Mouse (Mus musculus) C2C12 (cell line): Measurements from ENCODE around the gene Lrrc8d.

Experiments used
- CEBPB ChIP-seq: IDR thresholded peaks from one replicate; pipeline ENCODE4 v1.6.1; 2011; ENCODE audit warnings: low read depth, mild to moderate bottlenecking, control low read depth, moderate library complexity
- CTCF ChIP-seq: IDR thresholded peaks from one replicate; pipeline ENCODE4 v1.5.1; 2011; ENCODE audit not compliant: control insufficient read depth, insufficient read depth, insufficient read length
- FOSL1 ChIP-seq: IDR thresholded peaks from one replicate; pipeline ENCODE4 v1.8.0; 2011; ENCODE audit warnings: mild to moderate bottlenecking, low read length; ENCODE audit not compliant: poor library complexity, insufficient read depth, severe bottlenecking
- MAX ChIP-seq: IDR thresholded peaks from one replicate; pipeline ENCODE4 v1.6.1; 2011; ENCODE audit warnings: mild to moderate bottlenecking, control low read depth
- MYOD1 ChIP-seq: IDR thresholded peaks from one replicate; pipeline ENCODE4 v1.6.1; 2011; ENCODE audit warnings: low read depth; ENCODE audit not compliant: control insufficient read depth, insufficient read length
- MYOG ChIP-seq: IDR thresholded peaks from one replicate; pipeline ENCODE4 v1.6.1; 2011; ENCODE audit not compliant: control insufficient read depth, insufficient read length; ENCODE audit errors: extremely low read depth
- USF1 ChIP-seq: IDR thresholded peaks from one replicate; pipeline ENCODE4 v1.6.1; 2011; ENCODE audit warnings: low read depth, mild to moderate bottlenecking, control low read depth, moderate library complexity

- peak; percentile 6 for TF ChIP-seq CTCF
- no peak for TF ChIP-seq USF1
- no peak for TF ChIP-seq MAX
- TF ChIP-seq MYOD1, result no peak
- no peak for TF ChIP-seq FOSL1
- TF ChIP-seq MYOG, result no peak
- no peak for TF ChIP-seq CEBPB
Observed at GRCm38 (mm10) chr5:105839740-105840310, 140.1 kb downstream of the Lrrc8d start.
